Mouse (Mus musculus) myocyte (in vitro differentiated cells): ENCODE measurements around the gene Aifm3.

Source experiments
- E2F4 ChIP-seq: IDR thresholded peaks from one replicate; pipeline ENCODE4 v1.6.1; 2011; ENCODE audit warnings: mild to moderate bottlenecking, control low read depth, moderate library complexity; ENCODE audit not compliant: insufficient read depth
- POLR2A ChIP-seq: IDR thresholded peaks from one replicate; pipeline ENCODE4 v1.6.1; 2011; ENCODE audit warnings: low read depth, mild to moderate bottlenecking, control low read depth, moderate library complexity; ENCODE audit not compliant: insufficient read length
- SRF ChIP-seq: IDR thresholded peaks from one replicate; pipeline ENCODE4 v1.6.1; 2011; ENCODE audit warnings: low read depth; ENCODE audit not compliant: control insufficient read depth, insufficient read length
- TCF12 ChIP-seq: IDR thresholded peaks from one replicate; pipeline ENCODE4 v1.6.1; 2011; ENCODE audit warnings: mild to moderate bottlenecking, control low read depth; ENCODE audit not compliant: poor library complexity, insufficient read depth, severe bottlenecking

DNA sequence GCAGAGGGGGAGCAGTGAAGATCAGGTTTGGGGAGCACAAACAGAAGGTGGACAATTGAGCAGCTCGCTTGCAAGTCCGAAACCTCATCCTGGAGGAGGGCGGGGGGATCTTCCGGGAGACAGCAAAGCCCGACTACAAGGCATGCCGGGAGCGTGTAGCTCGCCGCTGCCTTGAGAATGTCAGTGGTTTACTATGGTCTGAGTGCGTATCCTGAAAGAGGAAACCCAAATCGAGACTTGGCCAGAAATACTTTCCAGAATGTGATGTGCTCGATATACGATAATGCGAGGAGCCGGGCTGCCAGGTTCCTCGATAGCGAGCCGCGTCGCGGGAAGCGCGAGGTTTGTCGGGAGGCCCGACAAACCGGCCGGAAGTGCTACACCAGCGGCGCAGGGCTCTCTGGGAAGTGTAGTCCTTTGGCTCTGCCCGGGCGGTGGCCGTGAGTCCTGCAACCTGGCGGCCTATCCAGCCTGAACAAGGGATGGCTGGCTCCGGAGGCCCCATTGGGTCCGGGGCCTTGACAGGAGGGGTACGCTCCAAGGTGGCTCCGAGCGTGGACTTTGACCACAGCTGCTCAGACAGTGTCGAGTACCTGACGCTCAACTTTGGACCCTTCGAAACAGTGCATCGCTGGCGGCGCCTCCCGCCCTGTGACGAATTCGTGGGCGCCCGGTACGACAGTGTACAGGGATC, 19.3 kb downstream of the Aifm3 start, which contains the start of gene Lztr1:
- peak; percentile 61 for TF ChIP-seq POLR2A
- TF ChIP-seq E2F4 = peak; percentile 68
- TF ChIP-seq SRF = no peak
- TF ChIP-seq TCF12 = no peak
